In genomic region chr15:8635974-8636373, GRCm38 (mm10) we compare ENCODE assay signal across 22 mouse cellular contexts.
DNase-seq lines count a peak whose midpoint lies in the region; ATAC-seq and TF ChIP-seq lines count a peak whose summit lies in the region.
"Had no signal": no experiment of that assay in that cellular context is flagged by ENCODE, and none has a peak within 500 bp of the region (broad histone marks: within the 10 kb centered on the region; RNA-seq: fewer than 3 reads in every experiment).

No protein-coding gene starts in this region.

- no peak for TF ChIP-seq CTCF in liver, adult 2 months (IDR thresholded peaks at IDR 0.05; ENCODE audit: low read depth, low read length)

- H3K9me3 ChIP-seq in liver, embryonic 12.5 days (replicated peaks) = no peaks in the 10 kb centered on the region
- H3K9me3 ChIP-seq: embryonic facial prominence, embryonic 10.5 days; embryonic facial prominence, embryonic 12.5 days; forebrain, embryonic 13.5 days; forebrain, embryonic 15.5 days had no signal

- no peak for TF ChIP-seq POLR2A in liver, adult 2 months (IDR thresholded peaks at IDR 0.05; ENCODE audit: extremely low read depth, insufficient read depth, low read length)

- no peaks in the 10 kb centered on the region for H3K36me3 ChIP-seq in liver, adult 2 months (ENCODE audit: control insufficient read depth, insufficient read depth, low read length)
- H3K36me3 ChIP-seq in liver, embryonic 12.5 days = no peaks in the 10 kb centered on the region

- no peak for ATAC-seq in liver, embryonic 12.5 days
- no peak for ATAC-seq in cerebellum, adult (ENCODE audit: insufficient number of reproducible peaks, low FRiP score, low TSS enrichment)
- ATAC-seq: forebrain, embryonic 13.5 days; forebrain, embryonic 15.5 days; forebrain, postnatal 0 days had no signal

- no peak overlapping the region for H3K4me3 ChIP-seq in liver, adult 2 months (ENCODE audit: insufficient read depth, low read depth, low read length)
- H3K4me3 ChIP-seq in liver, embryonic 12.5 days = no peak overlapping the region
- H3K4me3 ChIP-seq: embryonic facial prominence, embryonic 10.5 days; embryonic facial prominence, embryonic 12.5 days; forebrain, embryonic 13.5 days; forebrain, embryonic 15.5 days had no signal

- DNase-seq in layer of hippocampus, adult 11-12 months (ENCODE audit: low spot score) = peak; percentile 45
- no peak for DNase-seq in layer of hippocampus, adult 9-10 months (ENCODE audit: low spot score)
- DNase-seq in liver, adult 2 months (ENCODE audit: extremely low read depth, low read depth, low spot score) = peak; percentile 41
- peak; percentile 40 for DNase-seq in brain, adult 2 months (ENCODE audit: low read depth, low spot score)
- peak; percentile 57 for DNase-seq in testis, postnatal 14 days (ENCODE audit: low spot score)
- DNase-seq: adrenal gland, adult 2 months; adrenal gland, postnatal 10 days; adrenal gland, postnatal 25 days; cerebellum, adult 11 months; cerebellum, adult 18-20 months; cerebellum, adult 8-10 months; cerebellum, adult 9-11 months; cerebellum, postnatal 14 days; cerebellum, postnatal 36 days; embryo, embryonic 11 days; forebrain, postnatal 0 days had no signal

- H3K4me2 ChIP-seq in liver, embryonic 12.5 days = no peak overlapping the region
- H3K4me2 ChIP-seq: embryonic facial prominence, embryonic 12.5 days; forebrain, embryonic 13.5 days; forebrain, embryonic 15.5 days had no signal

- no peak overlapping the region; the same call in 1 of the 2 replicates for H3K27ac ChIP-seq in liver, adult 2 months (replicated peaks; ENCODE audit: insufficient read depth, low read depth, low read length)
- H3K27ac ChIP-seq in liver, embryonic 12.5 days = no peak overlapping the region
- H3K27ac ChIP-seq: embryonic facial prominence, embryonic 10.5 days; embryonic facial prominence, embryonic 12.5 days; forebrain, embryonic 13.5 days; forebrain, embryonic 15.5 days had no signal

- H3K79me2 ChIP-seq in liver, adult 2 months (ENCODE audit: control insufficient read depth, insufficient read depth, low read length) = no peaks in the 10 kb centered on the region

- no peaks in the 10 kb centered on the region for H3K27me3 ChIP-seq in liver, adult 2 months (ENCODE audit: control insufficient read depth, insufficient read depth, low read length)
- peaks cover under 1% of the 10 kb centered on the region; the same call in 1 of the 2 replicates for H3K27me3 ChIP-seq in liver, embryonic 12.5 days (replicated peaks)
- H3K27me3 ChIP-seq: embryonic facial prominence, embryonic 12.5 days; forebrain, embryonic 13.5 days; forebrain, embryonic 15.5 days had no signal

- WGBS in liver, adult 2 months = 83% methylated on average over 15 of the region's 15 CpGs
- WGBS in liver, embryonic 12.5 days (ENCODE audit: insufficient replicate concordance) = 81% methylated on average over 15 of the region's 15 CpGs

- H3K9ac ChIP-seq in liver, adult 2 months (ENCODE audit: low read depth, low read length) = no peak overlapping the region
- H3K9ac ChIP-seq in liver, embryonic 12.5 days = no peak overlapping the region
- H3K9ac ChIP-seq: embryonic facial prominence, embryonic 12.5 days; forebrain, embryonic 13.5 days; forebrain, embryonic 15.5 days; forebrain, postnatal 0 days had no signal

- no peaks in the 10 kb centered on the region for H3K4me1 ChIP-seq in liver, adult 2 months (ENCODE audit: control insufficient read depth, insufficient read depth, low read length)
- H3K4me1 ChIP-seq in liver, embryonic 12.5 days = no peaks in the 10 kb centered on the region
- H3K4me1 ChIP-seq: forebrain, embryonic 15.5 days had no signal
